Comparison of ENCODE assay signal across 8 mouse cellular contexts in the genomic region with DNA sequence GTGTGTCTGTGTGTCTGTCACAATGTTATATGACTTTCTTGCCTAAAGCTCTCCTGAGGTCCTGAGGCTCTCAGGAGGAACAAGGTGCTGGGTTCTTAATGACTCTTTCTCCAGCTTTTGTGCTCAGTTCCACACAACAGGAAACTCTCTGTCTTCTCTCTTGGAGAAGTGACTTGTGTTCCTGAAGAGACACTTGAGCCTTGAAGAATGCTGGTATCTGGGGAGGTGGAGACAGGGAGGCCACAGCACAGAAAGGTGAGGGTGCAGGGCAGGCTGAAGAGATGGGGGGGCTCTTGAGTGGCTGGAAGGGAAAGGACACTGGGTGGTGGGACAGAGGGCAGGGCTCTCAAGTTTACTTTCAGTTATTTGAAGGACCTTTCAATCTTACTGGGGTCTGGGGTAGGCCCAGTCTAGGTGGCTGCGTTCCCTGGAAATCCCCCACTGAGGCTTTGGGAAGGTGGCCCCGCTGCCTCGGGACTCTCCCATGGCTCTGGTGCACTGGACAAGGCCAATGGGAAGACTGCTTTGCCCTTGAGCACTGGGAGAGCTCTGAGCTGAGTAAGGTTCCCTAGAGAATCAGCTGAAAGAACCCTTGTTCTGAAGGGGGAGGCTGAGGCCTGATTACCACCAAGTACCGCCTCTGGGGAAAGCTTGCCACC. TPM values are rescaled to one million over a fixed set of nuclear protein-coding genes. Genes with fewer than 3 reads are reported as not detected.
DNase-seq lines count a peak whose midpoint lies in the region; ATAC-seq and TF ChIP-seq lines count a peak whose summit lies in the region.

No protein-coding gene starts in this region.

- TF ChIP-seq POLR2A in small intestine, adult 2 months (IDR thresholded peaks at IDR 0.05; ENCODE audit: low read depth, low read length): no peak; the same call in 1 of the 2 replicates

- H3K9me3 ChIP-seq in liver, embryonic 12.5 days (replicated peaks): no peaks in the 10 kb centered on the region

- no peak for ATAC-seq in liver, embryonic 12.5 days

- no peak overlapping the region for H3K9ac ChIP-seq in liver, embryonic 12.5 days

- WGBS in liver, embryonic 12.5 days (ENCODE audit: insufficient replicate concordance): 54% methylated on average over 4 of the region's 4 CpGs
- 83% methylated on average over 4 of the region's 4 CpGs for WGBS in small intestine, adult 2 months

- peak overlapping the region; percentile 60 for H3K27ac ChIP-seq in liver, embryonic 12.5 days
- peak overlapping the region; percentile 100 for H3K27ac ChIP-seq in small intestine, adult 2 months (ENCODE audit: insufficient read depth, low read depth, low read length)

- no peaks in the 10 kb centered on the region for H3K36me3 ChIP-seq in liver, embryonic 12.5 days
- peaks cover 3% of the 10 kb centered on the region; the same call in 1 of the 2 replicates for H3K36me3 ChIP-seq in small intestine, adult 2 months (ENCODE audit: control insufficient read depth, insufficient read depth, low read length)

- peaks cover 76% of the 10 kb centered on the region for H3K4me1 ChIP-seq in liver, embryonic 12.5 days
- peaks cover 67% of the 10 kb centered on the region for H3K4me1 ChIP-seq in small intestine, adult 2 months (ENCODE audit: control insufficient read depth, insufficient read depth, insufficient read length, low read length)

- peak; percentile 54 for DNase-seq in adrenal gland, postnatal 10 days
- DNase-seq in adrenal gland, adult 18-20 months (ENCODE audit: low spot score in 2 of 2): no peak
- DNase-seq in lung, adult 18-20 months: peak; percentile 48 to 73
- no peak for DNase-seq in lung, postnatal 14 days
- DNase-seq in spleen, postnatal 14 days (ENCODE audit: low spot score in 2 of 2): no peak
- DNase-seq in natural killer cell, adult 2 months (ENCODE audit: low spot score in 2 of 2): no peak

- H3K27me3 ChIP-seq in liver, embryonic 12.5 days (replicated peaks): no peaks in the 10 kb centered on the region
- H3K27me3 ChIP-seq in small intestine, adult 2 months (ENCODE audit: control insufficient read depth, insufficient read depth, low read length): no peaks in the 10 kb centered on the region

- H3K4me2 ChIP-seq in liver, embryonic 12.5 days: no peak overlapping the region

- no peak overlapping the region for H3K4me3 ChIP-seq in liver, embryonic 12.5 days
- H3K4me3 ChIP-seq in small intestine, adult 2 months (ENCODE audit: low read depth, low read length): 0 out of 2 replicates have a peak overlapping the region, but pooled peaks have one; percentile 2

- no peak for TF ChIP-seq CTCF in small intestine, adult 2 months (IDR thresholded peaks at IDR 0.05; ENCODE audit: extremely low read depth, insufficient read length, insufficient replicate concordance, low read depth, low read length)

RNA-seq across cellular contexts. Expression of gene Zfp710, which starts 33.9 kb away (rescaled TPM):
- 10 to 100 TPM; 18.7 to 26.9 TPM for total RNA-seq in adrenal gland, postnatal 10 days (2021)
- total RNA-seq in adrenal gland, adult 18-20 months (2021): 10 to 100 TPM; 13.8 to 14.3 TPM
- polyA plus RNA-seq in liver, embryonic 12.5 days (2016; fragmentation: Nextera tagmentation; extraction: Ambion mirVana): 7.2 and 8.9 TPM in 2 replicates
- 34.9 and 67.9 TPM in 2 replicates for polyA plus RNA-seq in small intestine, adult 2 months (2012; rRNA removed)

RNA-seq across cellular contexts. Expression of gene Idh2, which starts 56.7 kb away (rescaled TPM):
- 100 to 1,000 TPM; 386 to 496 TPM for total RNA-seq in adrenal gland, postnatal 10 days (2021)
- total RNA-seq in adrenal gland, adult 18-20 months (2021): 100 to 1,000 TPM; 116 to 190 TPM
- polyA plus RNA-seq in liver, embryonic 12.5 days (2016; fragmentation: Nextera tagmentation; extraction: Ambion mirVana): 158 and 160 TPM in 2 replicates
- polyA plus RNA-seq in small intestine, adult 2 months (2012; rRNA removed): 57.2 and 82.3 TPM in 2 replicates

Comparison
In these comparisons a context has a peak if more than half of its experiments do, and no peak if none do; other contexts are left out.
1. DNase-seq: peak in adrenal gland, postnatal 10 days (single experiment) and lung, adult 18-20 months (2 of 2); none in adrenal gland, adult 18-20 months (0 of 2), lung, postnatal 14 days (single experiment), spleen, postnatal 14 days (0 of 2) and natural killer cell, adult 2 months (0 of 2).